Mouse (Mus musculus) midbrain, postnatal 0 days (tissue): ENCODE measurements around the gene Slc35c1. TPM values are rescaled to one million over a fixed set of nuclear protein-coding genes. Genes with fewer than 3 reads are reported as not detected.
"Not testable (repeated sequence)": the region's sequence is repeated elsewhere in the genome, so short reads cannot be mapped to it uniquely, and the experiment has no call there.

Experiments
- ATAC-seq: fragments of 200-750 bp; cut with Nextera tagmentation; 2 replicates; pipeline ENCODE4 v1.8.0; 2017; ENCODE audit warnings: moderate number of reproducible peaks, mild to moderate bottlenecking, moderate TSS enrichment, moderate library complexity; ENCODE audit not compliant: low FRiP score
- DNase-seq: peaks from one replicate; pipeline ENCODE4 v3.0.0-alpha.2; 2015; ENCODE audit warnings: low spot score
- H3K27ac ChIP-seq: fragments of 300-500 bp; sonication (generic); 2 replicates; pipeline ENCODE4 v1.5.1; 2014; ENCODE audit warnings: low read depth, mild to moderate bottlenecking, low read length, mixed read lengths
- H3K27me3 ChIP-seq: fragments of 300-500 bp; sonication (generic); 2 replicates; pipeline ENCODE4 v1.6.1; 2014; ENCODE audit warnings: low read length, control low read depth, mixed read lengths; ENCODE audit not compliant: insufficient read depth
- H3K36me3 ChIP-seq: fragments of 300-500 bp; sonication (generic); 2 replicates; pipeline ENCODE4 v1.6.1; 2014; ENCODE audit warnings: low read length, control low read depth, mixed read lengths; ENCODE audit not compliant: insufficient read depth
- H3K4me1 ChIP-seq: fragments of 300-500 bp; sonication (generic); 2 replicates; pipeline ENCODE4 v1.6.1; 2014; ENCODE audit warnings: mild to moderate bottlenecking, control low read depth, antibody characterized with exemption, low read length, mixed read lengths; ENCODE audit not compliant: insufficient read depth
- H3K4me2 ChIP-seq: fragments of 300-500 bp; sonication (generic); 2 replicates; pipeline ENCODE4 v1.6.1; 2014; ENCODE audit warnings: low read depth, mild to moderate bottlenecking, low read length, mixed read lengths; ENCODE audit not compliant: poor library complexity, severe bottlenecking
- H3K4me3 ChIP-seq: fragments of 300-500 bp; sonication (generic); 2 replicates; pipeline ENCODE4 v1.5.1; 2014; ENCODE audit warnings: low read depth, mild to moderate bottlenecking, low read length, moderate library complexity
- H3K9ac ChIP-seq: fragments of 300-500 bp; sonication (generic); replicated peaks from 2 replicates; pipeline ENCODE4 v1.6.1; 2014; ENCODE audit warnings: mild to moderate bottlenecking, low read length, moderate library complexity, mixed read lengths; ENCODE audit not compliant: poor library complexity, severe bottlenecking
- H3K9me3 ChIP-seq: fragments of 300-500 bp; sonication (generic); 2 replicates; pipeline ENCODE4 v1.6.1; 2016; ENCODE audit warnings: low read length, control low read depth
- CTCF ChIP-seq: IDR thresholded peaks from 2 replicates; pipeline ENCODE4 v1.5.1; 2016; ENCODE audit warnings: antibody characterized with exemption, mild to moderate bottlenecking
- WGBS: fragments of 180-500 bp; shearing (Covaris S2); extraction: QIAGEN DNeasy Blood & Tissue Kit; methylation state at CpG from one replicate; pipeline ENCODE4 v1.1.7; 2014; 5-methylcytosine and 5-hydroxymethylcytosine counted together
- polyA plus RNA-seq: library from polyadenylated mRNA; unstranded; fragments of >200 nt; fragmentation: Nextera tagmentation; extraction: Ambion mirVana; gene quantifications from 2 replicates; pipeline ENCODE4 v1.2.1, GENCODE M21; 2015
- total RNA-seq: library from RNA; depleted of rRNA; stranded (reverse); fragments of >200 nt; gene quantifications from 2 replicates; pipeline ENCODE4 v1.2.3, GENCODE M21; 2014

Slc35c1 gene
- total and polyA plus RNA-seq, 2 experiments from 2014 or later: 16.8 to 18.6 TPM

- H3K9ac ChIP-seq: no peak overlapping the region
- H3K27ac ChIP-seq: no peak overlapping the region
- H3K4me1 ChIP-seq: no peaks in the 10 kb centered on the region; the same call in 1 of the 2 replicates
- DNase-seq (no peak), ATAC-seq (no peak)
- no peaks in the 10 kb centered on the region for H3K9me3 ChIP-seq
- no peak overlapping the region for H3K4me3 ChIP-seq
- H3K4me2 ChIP-seq: no peak overlapping the region
- H3K27me3 ChIP-seq: peaks cover 7% of the 10 kb centered on the region
- TF ChIP-seq CTCF: no peak
- H3K36me3 ChIP-seq: no peaks in the 10 kb centered on the region
- WGBS: 68% methylated on average over 1 of the region's 1 CpGs
These were observed 22.2 kb upstream of the Slc35c1 start for GRCm38 (mm10) chr2:92482551-92482950.

GRCm38 (mm10) chr2:92478313-92478688 is 18.0 kb upstream of the Slc35c1 start:
- Histone ChIP-seq H3K4me2 (no peak overlapping the region), H3K27me3 (no peaks in the 10 kb centered on the region), H3K4me1 (no peaks in the 10 kb centered on the region), H3K27ac (no peak overlapping the region), H3K9me3 (no peaks in the 10 kb centered on the region), H3K9ac (no peak overlapping the region), H3K4me3 (no peak overlapping the region), H3K36me3 (no peaks in the 10 kb centered on the region)
- 88% methylated on average over 4 of the region's 4 CpGs for WGBS
- no peak for TF ChIP-seq CTCF
- no peak for DNase-seq
- no peak for ATAC-seq

GRCm38 (mm10) chr2:92477672-92478312 is 17.5 kb upstream of the Slc35c1 start:
- no peak overlapping the region for H3K9ac ChIP-seq
- H3K4me1 ChIP-seq: no peaks in the 10 kb centered on the region
- no peaks in the 10 kb centered on the region for H3K36me3 ChIP-seq
- no peak overlapping the region for H3K4me3 ChIP-seq
- no peak overlapping the region for H3K27ac ChIP-seq
- TF ChIP-seq CTCF: no peak
- ATAC-seq: no peak
- H3K9me3 ChIP-seq: no peaks in the 10 kb centered on the region
- no peaks in the 10 kb centered on the region for H3K27me3 ChIP-seq
- DNase-seq: no peak
- no peak overlapping the region for H3K4me2 ChIP-seq
- 66% methylated on average over 12 of the region's 12 CpGs for WGBS

- H3K9ac ChIP-seq, H3K4me2 ChIP-seq, H3K36me3 ChIP-seq, H3K4me3 ChIP-seq, H3K4me1 ChIP-seq, H3K27ac ChIP-seq, H3K27me3 ChIP-seq, H3K9me3 ChIP-seq, DNase-seq, ATAC-seq: not testable (repeated sequence)
- 85% methylated on average over 7 of the region's 7 CpGs for WGBS
These were observed 16.2 kb upstream of the Slc35c1 start for GRCm38 (mm10) chr2:92476580-92476979.

GRCm38 (mm10) chr2:92475711-92476110 is 15.4 kb upstream of the Slc35c1 start:
- Histone ChIP-seq H3K9me3 (no peaks in the 10 kb centered on the region), H3K9ac (no peak overlapping the region), H3K4me1 (no peaks in the 10 kb centered on the region), H3K27me3 (no peaks in the 10 kb centered on the region), H3K4me3 (no peak overlapping the region), H3K36me3 (no peaks in the 10 kb centered on the region), H3K4me2 (no peak overlapping the region), H3K27ac (no peak overlapping the region)
- TF ChIP-seq CTCF: no peak
- WGBS: 51% methylated on average over 2 of the region's 2 CpGs
- DNase-seq (no peak), ATAC-seq (no peak)

- no peaks in the 10 kb centered on the region for H3K27me3 ChIP-seq
- no peak overlapping the region for H3K4me2 ChIP-seq
- H3K4me3 ChIP-seq: no peak overlapping the region
- H3K9ac ChIP-seq: no peak overlapping the region
- no peaks in the 10 kb centered on the region for H3K36me3 ChIP-seq
- H3K4me1 ChIP-seq: no peaks in the 10 kb centered on the region
- no peak overlapping the region for H3K27ac ChIP-seq
- TF ChIP-seq CTCF: no peak
- no peak for DNase-seq
- 80% methylated on average over 3 of the region's 3 CpGs for WGBS
- H3K9me3 ChIP-seq: no peaks in the 10 kb centered on the region
- ATAC-seq: no peak
These were observed 14.6 kb upstream of the Slc35c1 start for GRCm38 (mm10) chr2:92474920-92475319.
